Mouse (Mus musculus) C2C12 (cell line): ENCODE data around the gene Pdlim4. TPM values are rescaled to one million over a fixed set of nuclear protein-coding genes. Genes with fewer than 3 reads are reported as not detected.

Experiments used
- H3K27me3 ChIP-seq: one replicate; pipeline ENCODE4 v1.6.1; 2011; ENCODE audit not compliant: control insufficient read depth, insufficient read depth, insufficient read length
- H3K36me3 ChIP-seq: one replicate; pipeline ENCODE4 v1.6.1; 2011; ENCODE audit not compliant: control insufficient read depth, insufficient read depth
- H3K4me3 ChIP-seq: one replicate; pipeline ENCODE4 v1.5.1; 2011; ENCODE audit warnings: mild to moderate bottlenecking, control low read depth; ENCODE audit not compliant: poor library complexity, insufficient read depth, severe bottlenecking
- H3K79me2 ChIP-seq: one replicate; pipeline ENCODE4 v1.6.1; 2011; ENCODE audit not compliant: control insufficient read depth, insufficient read depth
- H3K79me3 ChIP-seq: one replicate; pipeline ENCODE4 v1.6.1; 2011; ENCODE audit warnings: low read depth, control low read depth
- H3ac ChIP-seq: one replicate; pipeline ENCODE3; 2011; ENCODE audit warnings: low read depth; ENCODE audit not compliant: control insufficient read depth, insufficient read length
- CEBPB ChIP-seq: IDR thresholded peaks from one replicate; pipeline ENCODE4 v1.6.1; 2011; ENCODE audit warnings: low read depth, mild to moderate bottlenecking, control low read depth, moderate library complexity
- CTCF ChIP-seq: IDR thresholded peaks from one replicate; pipeline ENCODE4 v1.5.1; 2011; ENCODE audit not compliant: control insufficient read depth, insufficient read depth, insufficient read length
- FOSL1 ChIP-seq: IDR thresholded peaks from one replicate; pipeline ENCODE4 v1.8.0; 2011; ENCODE audit warnings: mild to moderate bottlenecking, low read length; ENCODE audit not compliant: poor library complexity, insufficient read depth, severe bottlenecking
- MAX ChIP-seq: IDR thresholded peaks from one replicate; pipeline ENCODE4 v1.6.1; 2011; ENCODE audit warnings: mild to moderate bottlenecking, control low read depth
- MYOD1 ChIP-seq: IDR thresholded peaks from one replicate; pipeline ENCODE4 v1.6.1; 2011; ENCODE audit warnings: low read depth; ENCODE audit not compliant: control insufficient read depth, insufficient read length
- MYOG ChIP-seq: IDR thresholded peaks from one replicate; pipeline ENCODE4 v1.6.1; 2011; ENCODE audit not compliant: control insufficient read depth, insufficient read length; ENCODE audit errors: extremely low read depth
- USF1 ChIP-seq: IDR thresholded peaks from one replicate; pipeline ENCODE4 v1.6.1; 2011; ENCODE audit warnings: low read depth, mild to moderate bottlenecking, control low read depth, moderate library complexity
- polyA plus RNA-seq: library from polyadenylated mRNA; unstranded; fragments of >200 nt; fragmentation: generic; extraction: Trizol; gene quantifications from one replicate; pipeline ENCODE4 v1.2.1, GENCODE M21; 2012; ENCODE audit warnings: missing spikeins

Gene Pdlim4
- polyA plus RNA-seq, 1 experiment = 120 TPM

GRCm38 (mm10) chr11:54062753-54063471 is 5.9 kb downstream of the Pdlim4 start:
- TF ChIP-seq MYOD1 = peak; percentile 87
- no peak for TF ChIP-seq CEBPB
- Histone ChIP-seq H3K36me3 (peaks cover 19% of the 10 kb centered on the region), H3K79me2 (peaks cover 46% of the 10 kb centered on the region)

GRCm38 (mm10) chr11:54062086-54062752 is 6.6 kb downstream of the Pdlim4 start:
- Histone ChIP-seq H3K79me3 (peaks cover 3% of the 10 kb centered on the region), H3K4me3 (no peak overlapping the region), H3K27me3 (no peaks in the 10 kb centered on the region), H3K79me2 (peaks cover 44% of the 10 kb centered on the region), H3ac (no peak overlapping the region), H3K36me3 (peaks cover 19% of the 10 kb centered on the region)
- TF ChIP-seq MYOG (no peak), MAX (peak; percentile 46)

More at GRCm38 (mm10) chr11:54062753-54063471, 5.9 kb downstream of the Pdlim4 start:
- no peak overlapping the region for H3ac ChIP-seq
- H3K27me3 ChIP-seq = no peaks in the 10 kb centered on the region
- peaks cover 3% of the 10 kb centered on the region for H3K79me3 ChIP-seq
- H3K4me3 ChIP-seq = no peak overlapping the region

GRCm38 (mm10) chr11:54060316-54060715 is 8.5 kb downstream of the Pdlim4 start:
- Histone ChIP-seq H3K4me3 (no peak overlapping the region), H3K79me3 (peaks cover 1% of the 10 kb centered on the region), H3K27me3 (no peaks in the 10 kb centered on the region), H3ac (peak overlapping the region; percentile 57), H3K79me2 (peaks cover 25% of the 10 kb centered on the region), H3K36me3 (peaks cover 36% of the 10 kb centered on the region)
- TF ChIP-seq CTCF = no peak

- Histone ChIP-seq H3K79me3 (peaks cover 1% of the 10 kb centered on the region), H3K36me3 (peaks cover 44% of the 10 kb centered on the region), H3ac (no peak overlapping the region), H3K4me3 (no peak overlapping the region), H3K79me2 (peaks cover 18% of the 10 kb centered on the region), H3K27me3 (no peaks in the 10 kb centered on the region)
- no peak for TF ChIP-seq USF1
- no peak for TF ChIP-seq MYOG
- no peak for TF ChIP-seq MYOD1
- TF ChIP-seq CEBPB = no peak
- TF ChIP-seq FOSL1 = no peak
- TF ChIP-seq CTCF = no peak
- TF ChIP-seq MAX = no peak
These were observed 9.3 kb downstream of the Pdlim4 start for GRCm38 (mm10) chr11:54059526-54059925.

- no peak for TF ChIP-seq FOSL1
- no peak for TF ChIP-seq CEBPB
- peaks cover 9% of the 10 kb centered on the region for H3K79me2 ChIP-seq
- no peaks in the 10 kb centered on the region for H3K79me3 ChIP-seq
- no peak overlapping the region for H3K4me3 ChIP-seq
- no peaks in the 10 kb centered on the region for H3K27me3 ChIP-seq
- H3ac ChIP-seq = no peak overlapping the region
- peaks cover 49% of the 10 kb centered on the region for H3K36me3 ChIP-seq
These were observed 10.2 kb downstream of the Pdlim4 start for GRCm38 (mm10) chr11:54058643-54059042.

- Histone ChIP-seq H3K79me2 (peaks cover 8% of the 10 kb centered on the region), H3ac (no peak overlapping the region), H3K4me3 (no peak overlapping the region), H3K27me3 (no peaks in the 10 kb centered on the region), H3K79me3 (no peaks in the 10 kb centered on the region), H3K36me3 (peaks cover 54% of the 10 kb centered on the region)
- no peak for TF ChIP-seq MYOG
- TF ChIP-seq MYOD1 = no peak
- no peak for TF ChIP-seq FOSL1
- no peak for TF ChIP-seq MAX
- TF ChIP-seq CEBPB = no peak
- no peak for TF ChIP-seq CTCF
- TF ChIP-seq USF1 = no peak
These were observed 10.7 kb downstream of the Pdlim4 start for GRCm38 (mm10) chr11:54058056-54058617.
